ENCODE assay signal across 13 mouse cellular contexts in genomic region chr5:132633198-132633884, GRCm38 (mm10).
A peak's percentile ranks its signal among the peaks of the same experiment; 100 is the strongest.
DNase-seq lines count a peak whose midpoint lies in the region; ATAC-seq and TF ChIP-seq lines count a peak whose summit lies in the region.
"Had no signal": no experiment of that assay in that cellular context is flagged by ENCODE, and none has a peak within 500 bp of the region (broad histone marks: within the 10 kb centered on the region; RNA-seq: fewer than 3 reads in every experiment).

No protein-coding gene starts in this region.

- H3K27me3 ChIP-seq in forebrain, postnatal 0 days (ENCODE audit: insufficient read depth, low read length): no peaks in the 10 kb centered on the region
- no peaks in the 10 kb centered on the region; the same call in 1 of the 2 replicates for H3K27me3 ChIP-seq in forebrain, embryonic 12.5 days
- H3K27me3 ChIP-seq in liver, embryonic 13.5 days: no peaks in the 10 kb centered on the region
- H3K27me3 ChIP-seq in liver, postnatal 0 days (ENCODE audit: insufficient read depth, low read length): no peaks in the 10 kb centered on the region
- no peaks in the 10 kb centered on the region for H3K27me3 ChIP-seq in lung, postnatal 0 days (replicated peaks; ENCODE audit: insufficient read depth, low read length)
- no peaks in the 10 kb centered on the region for H3K27me3 ChIP-seq in hindbrain, embryonic 11.5 days (ENCODE audit: control insufficient read depth, insufficient read depth, low read length)
- H3K27me3 ChIP-seq: CH12.LX; hindbrain, embryonic 15.5 days; neural tube, embryonic 13.5 days had no signal

- no peaks in the 10 kb centered on the region for H3K36me3 ChIP-seq in forebrain, postnatal 0 days (ENCODE audit: insufficient read depth)
- H3K36me3 ChIP-seq in forebrain, embryonic 12.5 days (replicated peaks): no peaks in the 10 kb centered on the region
- H3K36me3 ChIP-seq in liver, embryonic 13.5 days: no peaks in the 10 kb centered on the region
- H3K36me3 ChIP-seq in liver, postnatal 0 days (replicated peaks; ENCODE audit: insufficient read depth, low read length): no peaks in the 10 kb centered on the region
- no peaks in the 10 kb centered on the region for H3K36me3 ChIP-seq in lung, postnatal 0 days (ENCODE audit: insufficient read depth, low read length)
- H3K36me3 ChIP-seq in hindbrain, embryonic 11.5 days (ENCODE audit: control insufficient read depth, insufficient read depth, low read length): no peaks in the 10 kb centered on the region
- H3K36me3 ChIP-seq: hindbrain, embryonic 15.5 days; neural tube, embryonic 13.5 days had no signal

- WGBS in forebrain, postnatal 0 days: 19% methylated on average over 5 of the region's 5 CpGs
- WGBS in forebrain, embryonic 12.5 days: 29% methylated on average over 4 of the region's 5 CpGs
- WGBS in liver, embryonic 13.5 days (ENCODE audit: insufficient replicate concordance): 44% methylated on average over 5 of the region's 5 CpGs
- 37% methylated on average over 5 of the region's 5 CpGs for WGBS in liver, postnatal 0 days (ENCODE audit: insufficient replicate concordance)
- WGBS in lung, postnatal 0 days: 19% methylated on average over 4 of the region's 5 CpGs
- 64% methylated on average over 5 of the region's 5 CpGs for WGBS in hindbrain, embryonic 11.5 days

- TF ChIP-seq EP300 in liver, postnatal 0 days (IDR thresholded peaks at IDR 0.05; ENCODE audit: low read depth): no peak
- no peak for TF ChIP-seq EP300 in lung, postnatal 0 days (IDR thresholded peaks at IDR 0.05)

- H3K4me2 ChIP-seq in forebrain, postnatal 0 days (ENCODE audit: low read depth): no peak overlapping the region
- no peak overlapping the region for H3K4me2 ChIP-seq in forebrain, embryonic 12.5 days
- no peak overlapping the region for H3K4me2 ChIP-seq in liver, embryonic 13.5 days
- no peak overlapping the region for H3K4me2 ChIP-seq in liver, postnatal 0 days (ENCODE audit: low read depth, low read length)
- no peak overlapping the region for H3K4me2 ChIP-seq in lung, postnatal 0 days (replicated peaks; ENCODE audit: low read depth, low read length)
- no peak overlapping the region for H3K4me2 ChIP-seq in hindbrain, embryonic 11.5 days (replicated peaks; ENCODE audit: low read depth, low read length)
- H3K4me2 ChIP-seq: hindbrain, embryonic 15.5 days; neural tube, embryonic 13.5 days had no signal

- no peak overlapping the region for H3K27ac ChIP-seq in forebrain, postnatal 0 days (ENCODE audit: low read depth, low read length)
- H3K27ac ChIP-seq in forebrain, embryonic 12.5 days: no peak overlapping the region
- H3K27ac ChIP-seq in liver, embryonic 13.5 days: no peak overlapping the region
- no peak overlapping the region for H3K27ac ChIP-seq in liver, postnatal 0 days (ENCODE audit: low read depth)
- no peak overlapping the region for H3K27ac ChIP-seq in lung, postnatal 0 days (ENCODE audit: low read length)
- no peak overlapping the region for H3K27ac ChIP-seq in hindbrain, embryonic 11.5 days (ENCODE audit: low read depth, low read length)
- H3K27ac ChIP-seq: hindbrain, embryonic 15.5 days; neural tube, embryonic 13.5 days had no signal

- no peak overlapping the region for H3K9ac ChIP-seq in forebrain, postnatal 0 days
- no peak overlapping the region for H3K9ac ChIP-seq in forebrain, embryonic 12.5 days
- no peak overlapping the region for H3K9ac ChIP-seq in liver, embryonic 13.5 days
- H3K9ac ChIP-seq in liver, postnatal 0 days (replicated peaks): no peak overlapping the region
- no peak overlapping the region for H3K9ac ChIP-seq in lung, postnatal 0 days (replicated peaks; ENCODE audit: low read depth)
- H3K9ac ChIP-seq in hindbrain, embryonic 11.5 days (ENCODE audit: low read depth, low read length): no peak overlapping the region
- H3K9ac ChIP-seq: hindbrain, embryonic 15.5 days; neural tube, embryonic 13.5 days had no signal

- TF ChIP-seq CTCF in forebrain, postnatal 0 days (IDR thresholded peaks at IDR 0.05; ENCODE audit: low read depth): no peak
- TF ChIP-seq CTCF in liver, postnatal 0 days (IDR thresholded peaks at IDR 0.05; ENCODE audit: low read depth): no peak
- no peak for TF ChIP-seq CTCF in brain, embryonic 14.5 days (IDR thresholded peaks at IDR 0.05; ENCODE audit: borderline replicate concordance, extremely low read depth, insufficient read depth, insufficient read length)
- TF ChIP-seq CTCF in lung, postnatal 0 days (IDR thresholded peaks at IDR 0.05): no peak

- no peaks in the 10 kb centered on the region for H3K4me1 ChIP-seq in forebrain, postnatal 0 days (ENCODE audit: insufficient read depth)
- H3K4me1 ChIP-seq in forebrain, embryonic 12.5 days: 0 out of 2 replicates have a peak, but pooled peaks cover 4% of the 10 kb centered on the region
- no peaks in the 10 kb centered on the region for H3K4me1 ChIP-seq in liver, embryonic 13.5 days (replicated peaks)
- no peaks in the 10 kb centered on the region for H3K4me1 ChIP-seq in liver, postnatal 0 days (ENCODE audit: insufficient read depth)
- no peaks in the 10 kb centered on the region for H3K4me1 ChIP-seq in lung, postnatal 0 days (ENCODE audit: insufficient read depth, low read depth, low read length)
- H3K4me1 ChIP-seq in hindbrain, embryonic 11.5 days (replicated peaks; ENCODE audit: control insufficient read depth, insufficient read depth, low read length): no peaks in the 10 kb centered on the region
- H3K4me1 ChIP-seq: hindbrain, embryonic 15.5 days had no signal

- no peaks in the 10 kb centered on the region for H3K9me3 ChIP-seq in forebrain, postnatal 0 days (ENCODE audit: low read length)
- 0 out of 2 replicates have a peak, but pooled peaks cover 3% of the 10 kb centered on the region for H3K9me3 ChIP-seq in forebrain, embryonic 12.5 days
- no peaks in the 10 kb centered on the region; the same call in 1 of the 2 replicates for H3K9me3 ChIP-seq in liver, embryonic 13.5 days (replicated peaks)
- peaks cover 6% of the 10 kb centered on the region for H3K9me3 ChIP-seq in liver, postnatal 0 days (ENCODE audit: low read length)
- H3K9me3 ChIP-seq in lung, postnatal 0 days (ENCODE audit: low read length): no peaks in the 10 kb centered on the region
- H3K9me3 ChIP-seq in hindbrain, embryonic 11.5 days (ENCODE audit: control insufficient read depth, low read length): no peaks in the 10 kb centered on the region
- H3K9me3 ChIP-seq: hindbrain, embryonic 15.5 days had no signal

- no peak overlapping the region for H3K4me3 ChIP-seq in forebrain, postnatal 0 days (ENCODE audit: low read depth, low read length)
- H3K4me3 ChIP-seq in forebrain, embryonic 12.5 days (replicated peaks): no peak overlapping the region
- no peak overlapping the region for H3K4me3 ChIP-seq in liver, embryonic 13.5 days (replicated peaks)
- no peak overlapping the region for H3K4me3 ChIP-seq in liver, postnatal 0 days (ENCODE audit: low read depth, low read length)
- H3K4me3 ChIP-seq in lung, postnatal 0 days (ENCODE audit: low read depth, low read length): no peak overlapping the region
- no peak overlapping the region for H3K4me3 ChIP-seq in hindbrain, embryonic 11.5 days (ENCODE audit: low read depth, low read length)
- H3K4me3 ChIP-seq: hindbrain, embryonic 15.5 days; neural tube, embryonic 13.5 days had no signal

- no peak for TF ChIP-seq POLR2A in brain, embryonic 14.5 days (IDR thresholded peaks at IDR 0.05; ENCODE audit: borderline replicate concordance, extremely low read depth, insufficient read depth, insufficient read length, poor library complexity, severe bottlenecking)

- DNase-seq in forebrain, postnatal 0 days: peak; percentile 49
- DNase-seq in liver, embryonic 13.5 days: no peak
- DNase-seq in liver, postnatal 0 days: no peak
- peak; percentile 86 for DNase-seq in brain, embryonic 14.5 days (ENCODE audit: low read depth)
- peak; percentile 40 for DNase-seq in lung, postnatal 0 days (ENCODE audit: low spot score)
- DNase-seq in hindbrain, embryonic 11.5 days (ENCODE audit: low spot score): no peak
- DNase-seq: cerebellum, postnatal 25 days had no signal

- peak; percentile 16; the same call in 1 of the 2 replicates for ATAC-seq in forebrain, postnatal 0 days
- no peak for ATAC-seq in forebrain, embryonic 12.5 days (ENCODE audit: low FRiP score)
- 0 out of 2 replicates have a peak, but pooled peaks have one; percentile 23 for ATAC-seq in liver, embryonic 13.5 days (ENCODE audit: low read depth)
- ATAC-seq in liver, postnatal 0 days: no peak
- no peak for ATAC-seq in lung, postnatal 0 days
- ATAC-seq in erythroblast, adult 5-6 weeks (replicated peaks; ENCODE audit: low FRiP score, poor library complexity, severe bottlenecking): no peak
- no peak for ATAC-seq in hindbrain, embryonic 11.5 days (ENCODE audit: low FRiP score)
- ATAC-seq: activated CD4-positive, CD25-positive, alpha-beta regulatory T cell, adult 4 months had no signal

Comparison
In these comparisons a context has a peak if more than half of its experiments do, and no peak if none do; other contexts are left out.
1. ATAC-seq: peak in forebrain, postnatal 0 days (single experiment) and liver, embryonic 13.5 days (single experiment); none in forebrain, embryonic 12.5 days (single experiment), liver, postnatal 0 days (single experiment), lung, postnatal 0 days (single experiment), erythroblast, adult 5-6 weeks (single experiment) and hindbrain, embryonic 11.5 days (single experiment).
2. DNase-seq: peak in forebrain, postnatal 0 days (single experiment), brain, embryonic 14.5 days (single experiment) and lung, postnatal 0 days (single experiment); none in liver, embryonic 13.5 days (single experiment), liver, postnatal 0 days (single experiment) and hindbrain, embryonic 11.5 days (single experiment).